Mouse (Mus musculus): ENCODE measurements around the gene Mrps7. TPM values are rescaled to one million over a fixed set of nuclear protein-coding genes. Genes with fewer than 3 reads are reported as not detected.

The Mrps7 gene
- polyA plus RNA-seq, 1 experiment from 2014 or later, result 103 TPM

- Histone ChIP-seq H3K9me3 (ENCODE audit: control insufficient read depth, low read length) (no peaks in the 10 kb centered on the region), H3K9ac (ENCODE audit: low read depth, low read length) (no peak overlapping the region), H3K4me3 (ENCODE audit: low read length) (no peak overlapping the region), H3K27me3 (replicated peaks; ENCODE audit: control insufficient read depth, insufficient read depth, low read length) (no peaks in the 10 kb centered on the region), H3K36me3 (ENCODE audit: control insufficient read depth, insufficient read depth, low read length) (no peaks in the 10 kb centered on the region), H3K4me1 (ENCODE audit: control insufficient read depth, insufficient read depth, low read length) (no peaks in the 10 kb centered on the region), H3K27ac (ENCODE audit: low read length) (no peak overlapping the region), H3K4me2 (ENCODE audit: low read depth, low read length) (no peak overlapping the region)
- ATAC-seq, result no peak
- WGBS, result 81% methylated on average over 2 of the region's 2 CpGs
These were observed 50.4 kb downstream of the Mrps7 start for GRCm38 (mm10) chr11:115654128-115654527.

Other genes starting within 250 kb of the Mrps7 start
- gene Hid1, start 236.2 kb upstream of the Mrps7 start, polyA plus RNA-seq (2015; fragmentation: Nextera tagmentation; extraction: Ambion mirVana), result 20.5 and 22.0 TPM in 2 replicates
- 4.6 and 5.1 TPM in 2 replicates for gene Cdr2l, start 222.0 kb upstream of the Mrps7 start, polyA plus RNA-seq (2015; fragmentation: Nextera tagmentation; extraction: Ambion mirVana)
- 180 and 194 TPM in 2 replicates for gene Mrpl58, start 200.2 kb upstream of the Mrps7 start, polyA plus RNA-seq (2015; fragmentation: Nextera tagmentation; extraction: Ambion mirVana)
- 985 and 1,025 TPM in 2 replicates for gene Atp5h, start 184.0 kb upstream of the Mrps7 start, polyA plus RNA-seq (2015; fragmentation: Nextera tagmentation; extraction: Ambion mirVana)
- 2.8 and 3.5 TPM in 2 replicates for gene Kctd2, start 183.8 kb upstream of the Mrps7 start, polyA plus RNA-seq (2015; fragmentation: Nextera tagmentation; extraction: Ambion mirVana)
- gene Trim80, start 163.4 kb upstream of the Mrps7 start, polyA plus RNA-seq (2015; fragmentation: Nextera tagmentation; extraction: Ambion mirVana), result 1.1 and 1.4 TPM in 2 replicates
- 3.0 and 3.1 TPM in 2 replicates for gene Slc16a5, start 141.5 kb upstream of the Mrps7 start, polyA plus RNA-seq (2015; fragmentation: Nextera tagmentation; extraction: Ambion mirVana)
- 8.0 and 9.2 TPM in 2 replicates for gene Armc7, start 128.3 kb upstream of the Mrps7 start, polyA plus RNA-seq (2015; fragmentation: Nextera tagmentation; extraction: Ambion mirVana)
- 166 and 174 TPM in 2 replicates for gene Nt5c, start 112.1 kb upstream of the Mrps7 start, polyA plus RNA-seq (2015; fragmentation: Nextera tagmentation; extraction: Ambion mirVana)
- 454 and 496 TPM in 2 replicates for gene Jpt1, start 89.5 kb upstream of the Mrps7 start, polyA plus RNA-seq (2015; fragmentation: Nextera tagmentation; extraction: Ambion mirVana)
- gene Sumo2, start 67.6 kb upstream of the Mrps7 start, polyA plus RNA-seq (2015; fragmentation: Nextera tagmentation; extraction: Ambion mirVana), result 581 and 669 TPM in 2 replicates
- 115 and 134 TPM in 2 replicates for gene Nup85, start 39.5 kb upstream of the Mrps7 start, polyA plus RNA-seq (2015; fragmentation: Nextera tagmentation; extraction: Ambion mirVana)
- gene Gga3, start 126 bp downstream of the Mrps7 start, polyA plus RNA-seq (2015; fragmentation: Nextera tagmentation; extraction: Ambion mirVana), result 16.8 and 18.8 TPM in 2 replicates
- 33.5 and 34.5 TPM in 2 replicates for gene Mif4gd, start 9.0 kb downstream of the Mrps7 start, polyA plus RNA-seq (2015; fragmentation: Nextera tagmentation; extraction: Ambion mirVana)
- gene Slc25a19, start 24.4 kb downstream of the Mrps7 start, polyA plus RNA-seq (2015; fragmentation: Nextera tagmentation; extraction: Ambion mirVana), result 30.3 and 31.3 TPM in 2 replicates
- 67.1 and 73.1 TPM in 2 replicates for gene Grb2, start 104.7 kb downstream of the Mrps7 start, polyA plus RNA-seq (2015; fragmentation: Nextera tagmentation; extraction: Ambion mirVana)
- gene Tmem94, start 161.5 kb downstream of the Mrps7 start, polyA plus RNA-seq (2015; fragmentation: Nextera tagmentation; extraction: Ambion mirVana), result 19.7 and 21.1 TPM in 2 replicates
- 11.2 and 11.7 TPM in 2 replicates for gene Caskin2, start 209.7 kb downstream of the Mrps7 start, polyA plus RNA-seq (2015; fragmentation: Nextera tagmentation; extraction: Ambion mirVana)
- 34.2 and 37.7 TPM in 2 replicates for gene Tsen54, start 210.8 kb downstream of the Mrps7 start, polyA plus RNA-seq (2015; fragmentation: Nextera tagmentation; extraction: Ambion mirVana)
- 102 and 107 TPM in 2 replicates for gene Llgl2, start 220.1 kb downstream of the Mrps7 start, polyA plus RNA-seq (2015; fragmentation: Nextera tagmentation; extraction: Ambion mirVana)

All from intestine, embryonic 16.5 days (tissue).